Mouse (Mus musculus) thymus, postnatal 14 days (tissue): ENCODE measurements around the gene Junb.

Source experiments
- DNase-seq: peaks from one replicate; pipeline ENCODE4 v3.0.0; 2021

Gene Junb

GRCm38 (mm10) chr8:84970135-84970790 is 8.3 kb downstream of the Junb start:
- DNase-seq = no peak

- DNase-seq = peak; percentile 75
These were observed 9.0 kb downstream of the Junb start, which contains the start of the genes Gm49661, Prdx2 and Rnaseh2a for GRCm38 (mm10) chr8:84969241-84970134. Gm49661 (minus strand) TSS chr8:84969433. Prdx2 (plus strand) TSS chr8:84969587. Rnaseh2a (minus strand) TSS chr8:84969767.

- no peak for DNase-seq
These were observed 9.9 kb downstream of the Junb start for GRCm38 (mm10) chr8:84968650-84969049.

GRCm38 (mm10) chr8:84967532-84968304 is 10.8 kb downstream of the Junb start:
- no peak for DNase-seq

GRCm38 (mm10) chr8:84966603-84967002 is 11.9 kb downstream of the Junb start:
- DNase-seq = peak; percentile 65

- peak; percentile 90 for DNase-seq
These were observed 12.7 kb downstream of the Junb start for GRCm38 (mm10) chr8:84965731-84966291.

GRCm38 (mm10) chr8:84963952-84964351 is 14.6 kb downstream of the Junb start:
- DNase-seq = no peak

- no peak for DNase-seq
These were observed 18.7 kb downstream of the Junb start for GRCm38 (mm10) chr8:84959811-84960210.

GRCm38 (mm10) chr8:84956768-84957167 is 21.8 kb downstream of the Junb start:
- DNase-seq = peak; percentile 78

- DNase-seq = peak; percentile 29
These were observed 25.8 kb downstream of the Junb start for GRCm38 (mm10) chr8:84952612-84953255.

GRCm38 (mm10) chr8:84949753-84950152 is 28.8 kb downstream of the Junb start:
- DNase-seq = no peak

GRCm38 (mm10) chr8:84947241-84947545 is 31.3 kb downstream of the Junb start:
- DNase-seq = peak; percentile 37

- no peak for DNase-seq
These were observed 31.8 kb downstream of the Junb start, which contains the start of gene Rtbdn for GRCm38 (mm10) chr8:84946528-84947240. Rtbdn (plus strand) TSS chr8:84946991.

GRCm38 (mm10) chr8:84945633-84946527 is 32.6 kb downstream of the Junb start:
- DNase-seq = peak; percentile 26

GRCm38 (mm10) chr8:84945235-84945632 is 33.3 kb downstream of the Junb start:
- no peak for DNase-seq

- peak; percentile 63 for DNase-seq
These were observed 33.9 kb downstream of the Junb start for GRCm38 (mm10) chr8:84944478-84945160.

GRCm38 (mm10) chr8:84943699-84944098 is 34.8 kb downstream of the Junb start:
- no peak for DNase-seq

- DNase-seq = no peak
These were observed 40.7 kb downstream of the Junb start for GRCm38 (mm10) chr8:84937620-84938485.
